Mouse (Mus musculus) frontal cortex, adult 2 months (tissue): Measurements from ENCODE around the gene Pomgnt2. TPM values are rescaled to one million over a fixed set of nuclear protein-coding genes. Genes with fewer than 3 reads are reported as not detected.

Source experiments
- DNase-seq, 2 experiments: peaks; one replicate each; pipeline ENCODE4 v3.0.0; 2022; ENCODE audit warnings: low spot score in 1 of 2; ENCODE audit errors: extremely low spot score in 1 of 2
- polyA plus RNA-seq: library from polyadenylated mRNA; depleted of rRNA; stranded (reverse); fragments of >200 nt; gene quantifications from 2 replicates; pipeline ENCODE4 v1.2.3, GENCODE M21; 2012

Gene Pomgnt2
- polyA plus RNA-seq, 1 experiment, result 32.3 TPM

DNA sequence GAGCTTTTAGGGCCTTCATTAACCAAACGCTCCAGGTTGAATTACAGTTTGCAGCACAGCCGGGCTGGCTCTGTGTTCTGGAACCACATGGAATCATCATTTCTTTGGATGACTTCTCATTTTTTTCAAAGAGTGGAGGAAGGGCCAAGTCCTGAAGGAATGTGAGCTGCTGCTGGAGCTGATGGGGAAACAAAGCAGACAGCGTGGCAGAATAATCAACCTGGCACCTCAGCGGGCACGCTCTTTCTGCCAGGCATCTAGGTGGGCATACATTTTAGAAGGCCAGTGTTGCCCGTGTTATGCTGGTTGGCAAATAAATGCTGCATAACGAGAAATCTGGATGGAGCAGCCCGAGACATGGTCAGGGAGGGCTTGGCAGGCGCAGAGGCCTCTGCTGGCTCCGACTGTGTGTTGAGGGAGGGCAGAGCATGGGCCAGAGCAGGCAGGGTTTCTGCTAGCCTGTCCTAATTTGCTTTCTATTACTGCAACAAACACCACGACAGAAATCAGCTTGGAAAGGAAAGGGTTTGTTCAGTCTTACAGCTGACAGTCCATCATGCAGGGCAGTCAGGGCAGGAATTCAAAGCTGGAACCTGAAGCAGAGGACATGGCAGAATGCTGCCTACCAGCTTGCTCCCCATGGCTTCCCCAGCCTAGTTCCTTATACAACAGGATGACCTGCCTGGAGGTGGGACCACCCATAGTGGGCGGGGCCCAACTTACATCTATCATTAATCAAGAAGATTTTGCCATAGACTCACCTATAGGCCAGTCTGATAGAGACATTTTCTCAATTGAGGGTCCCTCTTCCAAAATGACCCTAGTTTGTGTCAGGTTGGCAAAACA, 22.5 kb downstream of the Pomgnt2 start:
- DNase-seq, result no peak

DNA sequence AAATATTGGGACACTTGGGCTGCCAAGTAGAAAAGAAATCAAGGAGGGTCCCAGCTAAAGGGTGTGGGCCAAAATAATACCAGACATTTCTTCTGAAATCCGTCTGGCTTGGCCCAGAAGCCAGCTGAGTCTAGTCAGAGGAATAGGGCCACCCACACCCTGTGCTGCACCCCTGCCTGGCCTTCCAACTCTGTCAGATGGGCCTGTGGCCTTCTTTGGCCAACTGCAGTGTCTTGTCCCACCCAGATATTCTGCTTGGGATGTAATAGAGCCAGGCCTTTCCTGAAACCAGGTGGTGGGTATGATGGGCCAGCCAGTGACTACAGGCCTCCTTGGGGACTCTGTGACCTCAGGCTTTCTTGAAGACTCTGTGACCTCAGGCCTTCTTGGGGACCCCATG, 23.7 kb downstream of the Pomgnt2 start:
- DNase-seq, result no peak

DNA sequence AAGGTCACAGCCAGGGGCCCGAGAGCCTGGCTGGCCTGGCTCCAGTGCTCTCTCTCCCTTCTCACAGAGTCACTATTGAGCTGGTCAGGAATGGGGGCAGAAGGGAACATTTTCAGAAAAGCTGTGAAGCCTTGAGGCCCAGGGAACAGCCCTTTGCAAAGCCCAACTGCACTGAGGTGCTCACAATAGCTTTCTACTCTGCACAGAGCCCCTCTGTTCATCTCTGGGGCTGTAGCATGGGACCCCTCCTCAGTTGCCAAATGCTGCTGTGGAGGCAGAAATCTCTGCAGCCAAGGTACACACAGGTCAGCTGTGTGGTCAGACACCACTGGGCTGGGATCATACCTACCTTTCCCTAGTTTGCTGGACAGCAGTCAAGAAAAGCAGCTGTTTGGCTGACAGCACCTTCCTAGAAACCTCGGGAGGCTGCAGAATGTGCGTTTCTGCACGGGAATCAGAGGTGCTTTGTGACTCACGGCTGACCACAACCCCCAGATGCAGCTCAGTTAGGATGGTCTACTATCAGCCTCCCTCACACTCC, 27.0 kb downstream of the Pomgnt2 start:
- DNase-seq, result no peak

DNA sequence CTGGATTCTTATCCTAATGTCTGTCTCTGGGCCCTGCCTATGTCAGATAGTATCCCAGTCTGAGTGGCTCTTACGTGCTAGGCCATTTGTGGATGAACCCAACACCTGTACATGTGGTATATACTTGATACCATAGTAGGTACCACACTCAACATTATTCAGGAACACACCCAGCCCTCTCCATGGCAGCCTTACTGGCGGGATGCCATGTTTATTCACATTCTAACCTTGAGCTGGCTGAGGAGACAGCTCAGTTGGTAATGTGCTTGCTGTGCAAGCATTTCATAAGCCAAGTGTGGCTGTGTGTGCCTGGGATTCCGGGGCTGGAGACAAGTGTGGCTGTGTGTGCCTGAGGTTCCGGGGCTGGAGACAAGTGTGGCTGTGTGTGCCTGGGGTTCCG, 28.7 kb downstream of the Pomgnt2 start:
- no peak for DNase-seq

DNA sequence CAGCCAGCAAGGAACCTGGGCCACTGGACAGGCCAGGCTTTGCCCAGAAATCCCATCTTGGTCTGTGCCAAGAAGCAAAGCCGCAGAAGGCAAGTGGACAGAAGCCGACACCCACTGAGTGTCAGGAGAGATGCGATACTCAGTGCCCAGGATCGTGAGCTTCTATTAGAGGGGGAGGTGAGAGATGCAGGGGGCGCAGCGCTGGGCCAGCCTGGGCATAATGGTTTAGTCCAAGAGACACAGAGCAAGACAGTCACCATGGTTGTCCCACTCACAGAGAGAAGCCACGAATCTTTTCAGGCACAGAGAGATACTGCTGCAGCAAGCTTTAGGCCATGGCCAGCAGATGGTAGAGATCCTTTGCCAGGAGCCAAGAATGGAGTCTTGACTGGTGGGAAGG, 32.0 kb downstream of the Pomgnt2 start:
- DNase-seq, result no peak

DNA sequence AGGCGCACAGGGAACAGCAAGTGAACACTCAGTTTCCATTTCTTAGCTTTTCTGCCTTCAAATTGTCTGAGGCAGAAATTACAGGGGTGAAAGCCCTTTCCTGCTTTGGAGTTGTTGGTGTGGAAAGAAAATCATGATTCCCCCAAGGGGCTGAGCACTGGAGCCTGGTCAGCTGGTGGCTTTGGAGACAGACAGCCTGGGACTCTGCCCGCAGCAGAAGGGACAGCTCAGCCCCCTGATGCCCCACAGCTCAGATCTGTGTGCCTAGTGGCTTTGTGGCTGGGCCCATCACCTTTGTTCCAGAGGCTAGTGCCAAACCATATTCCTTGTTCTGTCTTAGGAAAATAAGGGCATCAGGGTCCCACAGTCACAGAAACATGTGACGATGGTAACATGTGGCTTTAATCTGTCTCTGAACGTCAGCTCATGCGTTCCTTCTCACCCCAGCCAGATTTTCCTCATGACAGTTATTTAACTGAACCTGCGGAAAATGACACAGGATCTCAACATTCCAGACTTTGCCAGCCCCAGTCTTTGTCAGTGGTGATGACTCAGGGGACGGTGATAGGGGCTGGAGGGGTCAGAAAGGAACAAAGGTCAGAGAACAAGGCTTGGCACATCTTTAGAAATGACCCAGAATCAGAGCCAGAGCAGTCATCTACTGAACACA, 36.8 kb downstream of the Pomgnt2 start:
- no peak for DNase-seq

DNA sequence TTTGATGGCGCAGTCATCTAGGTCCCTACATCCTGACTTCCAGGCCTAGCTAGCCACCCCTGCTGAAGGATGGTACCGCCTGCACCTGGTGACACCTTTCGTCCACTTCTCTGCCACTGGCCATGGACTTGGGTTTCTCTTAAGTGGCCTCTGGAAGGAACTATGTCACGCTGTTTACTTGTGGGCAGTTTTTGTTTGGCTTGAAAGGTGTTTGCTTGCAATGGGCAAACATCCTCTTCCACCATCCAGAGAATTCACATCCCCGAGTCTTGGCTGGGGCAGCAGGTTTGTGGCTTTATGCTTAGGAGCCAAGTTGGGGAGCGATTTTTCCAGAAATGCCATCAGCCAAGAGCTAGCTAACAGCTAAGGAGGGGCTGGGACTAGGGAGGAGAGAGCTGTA, 44.3 kb downstream of the Pomgnt2 start:
- no peak for DNase-seq

DNA sequence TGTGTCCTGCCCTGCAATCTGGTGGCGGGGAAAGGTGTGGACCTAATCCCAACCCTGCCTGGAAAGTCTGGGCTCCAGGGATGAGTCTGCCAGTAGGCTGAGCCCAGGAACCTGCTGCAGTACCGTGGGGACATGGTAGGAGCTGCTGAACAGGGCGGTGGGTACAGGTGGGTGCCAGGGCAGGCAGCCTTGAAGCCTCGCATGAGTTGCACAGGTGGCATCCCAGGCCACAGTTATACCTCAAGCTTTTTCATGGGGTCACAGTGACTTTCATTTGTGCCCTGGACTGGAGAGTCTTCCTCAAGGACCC, 45.8 kb downstream of the Pomgnt2 start:
- no peak for DNase-seq

DNA sequence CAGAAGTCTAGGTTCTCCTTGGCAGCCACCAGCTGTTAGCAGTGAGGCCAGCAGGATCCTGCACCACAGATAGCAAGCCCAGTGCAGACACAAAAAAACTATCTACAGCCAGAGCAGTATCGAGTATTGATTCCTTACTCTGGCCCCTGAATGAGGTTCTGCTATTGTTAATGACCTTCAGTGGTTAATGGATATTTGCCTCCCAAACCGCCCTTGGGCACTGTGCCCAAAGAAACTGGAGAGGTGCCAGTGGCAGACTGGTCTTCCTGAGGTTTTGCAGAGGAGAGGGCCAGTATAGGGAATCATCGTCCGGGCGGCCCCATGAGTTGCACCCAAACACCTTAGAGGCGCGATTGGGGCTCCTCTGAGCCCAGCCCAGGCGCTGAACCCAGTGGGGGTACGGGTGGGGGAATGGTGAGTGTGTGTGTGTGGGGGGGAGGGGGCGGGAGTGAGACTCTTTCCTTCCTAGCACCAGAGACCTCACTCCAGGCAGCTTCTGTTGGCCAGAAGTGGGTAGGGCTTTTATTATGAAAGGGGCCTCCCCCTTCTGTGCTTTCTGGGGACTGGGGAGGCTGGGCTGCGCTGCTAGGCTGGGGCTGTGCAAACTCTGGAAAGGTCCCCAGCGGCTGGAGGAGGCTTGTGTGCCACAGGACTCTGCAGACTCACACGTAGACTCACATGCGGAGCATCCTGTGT, 46.3 kb downstream of the Pomgnt2 start, which contains the start of gene Fam198a:
Fam198a (plus strand) TSS at position 571 of the 696 bp plus-strand sequence.
- DNase-seq, result peak in 1 of 2 experiments; percentile 41

DNA sequence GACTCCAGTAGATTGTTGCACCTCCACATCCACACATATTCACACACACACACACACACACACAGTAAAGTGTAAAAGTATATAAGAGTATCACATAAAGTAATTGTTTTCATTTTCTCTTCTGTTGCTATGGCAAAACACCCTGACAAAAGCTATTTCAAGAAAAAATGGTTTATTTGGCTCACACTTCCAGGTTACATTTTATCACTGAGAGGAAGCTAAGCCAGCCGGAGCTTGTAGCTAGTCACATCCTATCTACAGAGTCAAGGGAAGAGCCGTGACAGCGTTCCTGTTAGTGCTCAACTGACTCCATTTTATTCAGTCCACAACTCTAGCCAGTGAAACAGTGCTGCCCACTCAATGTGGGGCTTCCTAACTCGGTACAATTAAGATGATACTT, 48.5 kb downstream of the Pomgnt2 start:
- DNase-seq, result peak in 1 of 2 experiments; percentile 23

DNA sequence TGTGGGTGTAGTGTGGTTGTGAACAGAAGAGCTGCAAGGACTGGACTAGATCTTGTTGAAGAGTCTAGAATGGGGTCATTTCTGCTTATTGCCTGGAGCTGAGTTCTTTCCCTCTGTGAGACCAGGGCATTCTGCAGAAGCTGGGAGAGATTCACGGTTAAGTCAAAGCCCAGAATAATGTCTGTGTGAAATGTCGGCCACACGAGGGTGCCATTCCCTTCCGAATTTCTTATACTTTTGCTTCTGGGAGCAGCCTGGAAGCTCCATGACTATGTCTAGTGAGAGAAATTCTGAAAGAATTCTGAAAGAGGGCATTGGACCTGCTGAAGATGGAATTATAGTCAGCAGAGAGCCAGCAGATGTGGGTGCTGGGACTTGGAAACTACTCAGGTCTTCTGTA, 49.1 kb downstream of the Pomgnt2 start:
- peak in 1 of 2 experiments; percentile 86 for DNase-seq

DNA sequence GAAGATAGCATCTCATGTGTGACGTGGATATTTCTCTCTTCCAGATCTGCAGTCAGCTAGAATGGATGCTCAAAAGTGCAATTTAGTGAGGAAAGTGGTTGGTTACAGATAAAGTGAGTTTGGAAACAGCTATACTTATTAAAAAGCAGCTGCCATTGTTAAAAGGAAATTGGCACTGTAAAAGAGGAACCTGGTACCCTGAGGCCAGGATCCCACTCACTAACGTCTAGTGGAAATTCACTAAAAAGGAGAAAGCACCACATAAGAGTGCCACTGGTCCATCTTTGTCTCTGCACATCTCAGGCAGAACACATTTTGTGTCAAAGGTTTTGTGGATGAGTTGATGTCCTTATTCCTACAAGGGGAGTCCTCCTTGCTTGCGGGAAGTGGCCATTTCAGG, 53.3 kb downstream of the Pomgnt2 start:
- no peak for DNase-seq

DNA sequence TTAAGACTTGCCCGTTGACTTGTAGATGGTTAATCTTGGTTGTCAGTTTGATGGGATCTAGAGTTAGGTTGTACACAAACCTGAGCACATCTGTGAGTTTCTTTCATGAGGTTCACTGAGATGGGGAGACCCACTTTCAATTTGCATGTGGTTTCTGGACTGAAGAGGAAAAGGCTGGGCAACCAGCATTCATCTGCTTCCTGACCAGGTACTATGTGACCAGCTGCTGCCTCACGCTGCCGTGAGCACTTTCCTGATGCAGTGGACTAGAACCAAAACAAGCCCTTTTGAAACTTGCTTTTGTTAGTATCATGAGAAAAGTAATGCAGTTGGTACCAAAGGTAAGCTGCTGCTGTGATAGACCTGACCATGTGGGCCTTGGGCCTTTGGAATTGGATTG, 53.9 kb downstream of the Pomgnt2 start:
- DNase-seq, result no peak

DNA sequence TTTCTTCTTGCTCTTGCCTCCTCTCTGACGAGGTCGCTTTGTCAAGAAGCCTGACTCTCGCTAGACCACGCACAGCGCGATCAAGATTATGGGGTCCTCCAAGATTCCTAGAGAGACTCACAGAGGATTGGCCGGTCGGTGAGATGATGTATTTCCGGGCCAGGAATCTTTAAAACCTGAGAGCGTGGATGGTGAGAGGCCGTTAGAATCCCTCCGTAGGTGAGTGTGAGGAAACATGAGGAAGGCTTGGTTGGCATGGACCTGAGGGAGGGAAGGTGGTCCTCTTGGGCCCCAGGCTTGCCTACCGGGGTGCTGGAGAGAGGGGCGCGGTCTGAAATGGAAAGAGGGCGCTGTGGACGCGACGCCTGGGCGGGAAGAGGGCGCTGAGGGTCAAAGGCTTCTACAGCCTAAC, 59.0 kb downstream of the Pomgnt2 start:
- DNase-seq, result no peak

DNA sequence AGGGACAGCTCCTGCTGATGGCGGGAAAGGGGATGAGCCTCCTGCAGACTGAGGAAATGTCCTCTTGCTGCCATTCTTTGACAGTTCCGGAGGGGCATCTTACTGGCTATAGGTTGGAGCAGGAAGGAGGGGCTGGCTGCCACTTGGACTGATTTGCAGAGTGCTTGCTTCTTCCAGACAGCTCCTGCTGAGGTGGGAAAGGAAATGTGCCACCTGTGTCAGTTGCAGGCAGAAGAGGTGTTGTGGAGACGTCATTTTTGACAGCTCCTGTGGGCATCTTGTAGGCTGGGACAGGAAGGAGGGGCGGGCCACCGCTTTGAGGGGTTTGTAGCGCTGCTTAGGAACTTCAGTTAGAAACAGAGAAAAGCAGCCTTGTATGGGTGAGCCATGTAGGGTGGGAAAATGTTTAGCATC, 59.5 kb downstream of the Pomgnt2 start:
- DNase-seq, result no peak

DNA sequence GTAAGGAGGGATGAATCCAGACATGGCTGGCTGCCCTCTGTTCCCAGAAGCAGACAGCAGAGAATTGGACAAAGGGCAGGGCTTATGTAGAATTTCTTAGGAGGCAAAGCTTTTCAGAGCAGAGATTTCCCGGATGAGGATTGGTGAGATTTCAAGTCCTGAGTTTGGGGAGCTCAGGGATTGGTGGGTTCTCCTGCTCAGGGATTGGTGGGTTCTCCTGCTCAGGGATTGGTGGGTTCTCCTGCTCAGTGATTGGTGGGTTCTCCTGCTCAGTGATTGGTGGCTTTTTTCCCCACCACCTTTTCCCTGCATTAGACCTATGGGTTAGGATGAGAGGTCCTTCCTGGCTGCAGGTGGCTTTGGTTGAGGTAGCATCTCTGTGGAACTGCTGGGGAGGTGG, 60.0 kb downstream of the Pomgnt2 start:
- peak in 1 of 2 experiments; percentile 17 for DNase-seq

DNA sequence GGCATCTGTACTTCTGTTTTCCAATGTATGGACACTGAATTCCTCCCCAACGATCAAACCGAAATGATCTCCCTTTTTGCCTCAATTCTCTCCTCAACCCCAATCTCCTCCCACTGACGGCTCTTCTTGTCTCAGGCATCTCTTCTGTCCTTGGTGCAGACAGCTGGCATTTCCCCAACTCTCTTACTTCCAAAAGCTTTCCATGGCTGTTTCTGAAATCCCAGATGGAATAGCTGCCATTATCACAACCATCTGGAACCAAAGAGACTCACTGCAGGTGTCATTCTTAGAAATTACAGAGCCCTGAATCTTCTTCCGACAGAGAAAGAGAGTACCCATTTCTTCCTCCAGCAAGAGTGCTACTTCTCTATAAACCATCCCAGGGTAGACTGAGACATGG, 62.1 kb downstream of the Pomgnt2 start:
- no peak for DNase-seq
